Mouse (Mus musculus) limb, embryonic 12.5 days (tissue): Measurements from ENCODE around the gene Prol1. TPM values are rescaled to one million over a fixed set of nuclear protein-coding genes. Genes with fewer than 3 reads are reported as not detected.
"Not testable (repeated sequence)": the region's sequence is repeated elsewhere in the genome, so short reads cannot be mapped to it uniquely, and the experiment has no call there.

Experiments used
- ATAC-seq: fragments of 200-750 bp; cut with Nextera tagmentation; 2 replicates; pipeline ENCODE4 v1.8.0; 2017; ENCODE audit warnings: low read depth, moderate TSS enrichment; ENCODE audit not compliant: insufficient number of reproducible peaks, insufficient read depth, low FRiP score, low TSS enrichment
- H3K27ac ChIP-seq: fragments of 300-500 bp; sonication (generic); 2 replicates; pipeline ENCODE4 v1.5.1; 2016; ENCODE audit warnings: mild to moderate bottlenecking, moderate library complexity
- H3K27me3 ChIP-seq: fragments of 300-500 bp; sonication (generic); 2 replicates; pipeline ENCODE4 v1.6.1; 2016; ENCODE audit warnings: mild to moderate bottlenecking, moderate library complexity
- H3K36me3 ChIP-seq: fragments of 300-500 bp; sonication (generic); 2 replicates; pipeline ENCODE4 v1.6.1; 2016; ENCODE audit warnings: mild to moderate bottlenecking, moderate library complexity
- H3K4me1 ChIP-seq: fragments of 300-500 bp; sonication (generic); replicated peaks from 2 replicates; pipeline ENCODE4 v1.6.1; 2016
- H3K4me2 ChIP-seq: fragments of 300-500 bp; sonication (generic); 2 replicates; pipeline ENCODE4 v1.6.1; 2016; ENCODE audit warnings: mild to moderate bottlenecking, moderate library complexity
- H3K4me3 ChIP-seq: fragments of 300-500 bp; sonication (generic); replicated peaks from 2 replicates; pipeline ENCODE4 v1.5.1; 2016; ENCODE audit warnings: mild to moderate bottlenecking
- H3K9ac ChIP-seq: fragments of 300-500 bp; sonication (generic); replicated peaks from 2 replicates; pipeline ENCODE4 v1.6.1; 2016; ENCODE audit warnings: mild to moderate bottlenecking, moderate library complexity
- H3K9me3 ChIP-seq: fragments of 300-500 bp; sonication (generic); 2 replicates; pipeline ENCODE4 v1.6.1; 2016; ENCODE audit warnings: mild to moderate bottlenecking, moderate library complexity
- WGBS: fragments of 180-500 bp; shearing (Covaris S2); methylation state at CpG from one replicate; pipeline ENCODE4 v1.1.7; 2016; 5-methylcytosine and 5-hydroxymethylcytosine counted together
- polyA plus RNA-seq: library from polyadenylated mRNA; unstranded; fragments of >200 nt; fragmentation: Nextera tagmentation; extraction: Ambion mirVana; gene quantifications from 2 replicates; pipeline ENCODE4 v1.2.1, GENCODE M21; 2016

Gene Prol1
- not detected in 2 replicates for polyA plus RNA-seq

GRCm38 (mm10) chr5:88317012-88317411 is at the start of gene Prol1:
Prol1 (plus strand) TSS chr5:88317312.
- Histone ChIP-seq H3K27me3 (no peaks in the 10 kb centered on the region), H3K9ac (no peak within 1 kb of the TSS), H3K4me1 (no peaks in the 10 kb centered on the region), H3K4me2 (no peak within 1 kb of the TSS), H3K4me3 (no peak within 1 kb of the TSS), H3K27ac (no peak within 1 kb of the TSS), H3K9me3 (no peaks in the 10 kb centered on the region), H3K36me3 (no peaks in the 10 kb centered on the region)
- ATAC-seq = no peak
- 87% methylated on average over 1 of the region's 1 CpGs for WGBS

GRCm38 (mm10) chr5:88268619-88269018 is 48.5 kb upstream of the Prol1 start, which contains the start of gene Gm7714:
Gm7714 (plus strand) TSS chr5:88268919.
- no peak within 1 kb of the TSS for H3K4me2 ChIP-seq
- WGBS = 93% methylated on average over 1 of the region's 1 CpGs
- H3K4me3 ChIP-seq = no peak within 1 kb of the TSS
- H3K27ac ChIP-seq = no peak within 1 kb of the TSS
- H3K4me1 ChIP-seq = no peaks in the 10 kb centered on the region
- no peaks in the 10 kb centered on the region for H3K36me3 ChIP-seq
- H3K9ac ChIP-seq = no peak within 1 kb of the TSS
- no peak for ATAC-seq
- H3K9me3 ChIP-seq = no peaks in the 10 kb centered on the region
- no peaks in the 10 kb centered on the region for H3K27me3 ChIP-seq

DNA sequence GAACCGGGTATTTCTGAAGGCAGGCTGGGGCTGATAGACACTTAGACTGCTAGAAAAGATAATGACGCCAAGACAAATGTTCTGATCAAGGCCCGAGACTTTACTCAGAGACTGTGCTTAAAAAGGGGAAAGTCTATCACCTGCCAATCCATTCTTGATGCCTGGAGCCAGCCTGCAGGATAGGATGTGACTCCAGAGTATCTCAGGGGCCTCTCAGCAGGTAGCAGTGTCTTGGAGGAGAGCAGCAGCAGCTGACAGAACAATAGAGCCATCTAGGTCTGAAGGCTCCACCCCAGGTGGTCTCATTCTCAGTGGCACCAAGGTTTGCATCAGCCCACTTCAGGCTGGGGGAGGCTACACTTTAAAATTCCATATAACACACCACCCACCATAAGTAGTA is 5.8 kb upstream of the Prol1 start:
- ATAC-seq, H3K9ac ChIP-seq, H3K4me1 ChIP-seq, H3K27ac ChIP-seq, H3K9me3 ChIP-seq, H3K4me3 ChIP-seq, H3K4me2 ChIP-seq, H3K27me3 ChIP-seq, H3K36me3 ChIP-seq: not testable (repeated sequence)
- WGBS = 74% methylated on average over 3 of the region's 3 CpGs

DNA sequence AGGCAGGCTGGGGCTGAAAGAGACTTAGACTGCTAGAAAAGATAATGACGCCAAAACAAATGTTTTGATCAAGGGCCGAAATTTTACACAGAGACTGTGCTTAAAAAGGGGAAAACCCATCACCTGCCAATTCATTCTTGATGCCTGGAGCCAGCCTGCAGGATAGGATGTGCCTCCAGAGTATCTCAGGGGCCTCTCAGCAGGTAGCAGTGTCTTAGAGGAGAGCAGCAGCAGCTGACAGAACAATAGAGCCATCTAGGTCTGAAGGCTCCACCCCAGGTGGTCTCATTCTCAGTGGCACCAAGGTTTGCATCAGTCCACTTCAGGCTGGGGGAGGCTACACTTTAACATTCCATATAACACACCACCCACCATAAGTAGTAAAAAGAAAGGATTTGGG is 31.4 kb downstream of the Prol1 start:
- not testable (repeated sequence) for H3K9me3 ChIP-seq, ATAC-seq, H3K27me3 ChIP-seq, H3K9ac ChIP-seq, H3K36me3 ChIP-seq, H3K4me3 ChIP-seq, H3K4me1 ChIP-seq, H3K4me2 ChIP-seq, H3K27ac ChIP-seq
- WGBS = 74% methylated on average over 2 of the region's 2 CpGs

- ATAC-seq = no peak
- H3K4me3 ChIP-seq = no peak overlapping the region
- H3K27me3 ChIP-seq = no peaks in the 10 kb centered on the region
- no peaks in the 10 kb centered on the region for H3K4me1 ChIP-seq
- no peak overlapping the region for H3K9ac ChIP-seq
- H3K27ac ChIP-seq = no peak overlapping the region
- H3K4me2 ChIP-seq = no peak overlapping the region
- H3K36me3 ChIP-seq = no peaks in the 10 kb centered on the region
- H3K9me3 ChIP-seq = no peaks in the 10 kb centered on the region
- 0% methylated on average over 2 of the region's 5 CpGs for WGBS
Observed at GRCm38 (mm10) chr5:88364768-88365167, 47.7 kb downstream of the Prol1 start.

- H3K9me3 ChIP-seq = no peaks in the 10 kb centered on the region
- no peak overlapping the region for H3K9ac ChIP-seq
- no peak overlapping the region for H3K4me3 ChIP-seq
- 74% methylated on average over 1 of the region's 1 CpGs for WGBS
- H3K27ac ChIP-seq = no peak overlapping the region
- H3K4me1 ChIP-seq = no peaks in the 10 kb centered on the region
- no peak for ATAC-seq
- no peaks in the 10 kb centered on the region for H3K27me3 ChIP-seq
- H3K36me3 ChIP-seq = no peaks in the 10 kb centered on the region
- no peak overlapping the region for H3K4me2 ChIP-seq
Observed at GRCm38 (mm10) chr5:88366886-88367285, 49.8 kb downstream of the Prol1 start.

GRCm38 (mm10) chr5:88370578-88371232 is 53.6 kb downstream of the Prol1 start:
- no peak overlapping the region for H3K4me2 ChIP-seq
- no peaks in the 10 kb centered on the region for H3K4me1 ChIP-seq
- H3K9ac ChIP-seq = no peak overlapping the region
- no peaks in the 10 kb centered on the region for H3K36me3 ChIP-seq
- no peaks in the 10 kb centered on the region for H3K27me3 ChIP-seq
- no peak for ATAC-seq
- no peaks in the 10 kb centered on the region for H3K9me3 ChIP-seq
- WGBS = 82% methylated on average over 6 of the region's 6 CpGs
- no peak overlapping the region for H3K4me3 ChIP-seq
- H3K27ac ChIP-seq = no peak overlapping the region

DNA sequence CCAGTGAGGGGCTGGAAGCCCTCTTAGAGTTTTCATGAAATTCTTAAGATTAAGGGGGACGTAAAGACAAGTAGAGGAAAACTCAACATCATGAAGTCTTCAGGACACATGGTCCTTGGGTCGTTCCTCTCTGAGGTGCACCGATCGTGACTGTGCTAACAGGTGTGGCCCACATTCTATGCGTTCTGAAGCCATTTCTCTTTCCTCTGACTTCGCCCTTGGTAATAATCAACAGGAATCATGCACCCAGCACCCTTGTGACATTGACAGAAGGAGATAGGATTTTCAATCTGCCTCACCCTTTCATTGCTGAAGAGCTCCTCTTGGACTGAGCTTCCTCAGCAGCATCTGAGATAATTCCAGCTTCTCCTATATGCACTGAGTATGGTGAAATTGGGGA is 55.5 kb downstream of the Prol1 start:
- ATAC-seq = no peak
- Histone ChIP-seq H3K4me1 (no peaks in the 10 kb centered on the region), H3K4me2 (no peak overlapping the region), H3K36me3 (no peaks in the 10 kb centered on the region), H3K27ac (no peak overlapping the region), H3K4me3 (no peak overlapping the region), H3K9ac (no peak overlapping the region), H3K9me3 (no peaks in the 10 kb centered on the region), H3K27me3 (no peaks in the 10 kb centered on the region)
- WGBS = 88% methylated on average over 6 of the region's 6 CpGs

DNA sequence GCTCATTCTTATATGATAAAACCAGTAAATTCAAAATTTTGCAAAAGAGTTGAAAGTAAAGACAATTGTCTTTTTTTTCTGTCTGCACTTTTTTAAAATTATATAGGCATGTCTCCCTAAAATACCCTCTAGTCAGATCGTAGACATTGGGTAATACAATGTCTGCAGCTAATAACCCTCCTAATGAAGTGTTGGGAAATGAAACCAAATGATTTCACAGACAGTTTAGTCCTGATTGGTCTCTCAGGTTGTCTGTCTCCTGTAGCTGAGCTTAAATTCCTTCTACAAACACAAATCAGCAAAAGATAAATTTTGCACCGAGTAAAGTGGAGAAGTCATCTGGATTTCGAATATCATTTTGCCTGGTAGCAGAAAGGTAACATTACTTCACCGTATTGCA is 58.7 kb downstream of the Prol1 start, which contains the start of gene Amtn:
Gene Amtn, plus strand, starts transcription at position 301 of the 400 bp plus-strand sequence.
- Histone ChIP-seq H3K4me3 (no peak within 1 kb of the TSS), H3K4me2 (no peak within 1 kb of the TSS), H3K9ac (no peak within 1 kb of the TSS), H3K9me3 (no peaks in the 10 kb centered on the region), H3K4me1 (no peaks in the 10 kb centered on the region), H3K27me3 (no peaks in the 10 kb centered on the region), H3K36me3 (no peaks in the 10 kb centered on the region), H3K27ac (no peak within 1 kb of the TSS)
- WGBS = 72% methylated on average over 4 of the region's 4 CpGs
- ATAC-seq = no peak

Other genes starting within 250 kb of the Prol1 start
- gene Smr2, start 230.8 kb upstream of the Prol1 start, polyA plus RNA-seq = not detected in 2 replicates
- not detected in 2 replicates for gene Gm11116, start 205.8 kb upstream of the Prol1 start, polyA plus RNA-seq
- gene Gm11115, start 163.2 kb upstream of the Prol1 start, polyA plus RNA-seq = not detected in 2 replicates
- not detected in 2 replicates for gene Gm7714, start 48.4 kb upstream of the Prol1 start, polyA plus RNA-seq
- not detected in 2 replicates for gene Amtn, start 58.8 kb downstream of the Prol1 start, polyA plus RNA-seq
- gene Ambn, start 138.7 kb downstream of the Prol1 start, polyA plus RNA-seq = 1.3 and 2.1 TPM in 2 replicates
- 0.06 and 0.50 TPM in 2 replicates for gene Enam, start 170.7 kb downstream of the Prol1 start, polyA plus RNA-seq
- gene Jchain, start 210.6 kb downstream of the Prol1 start, polyA plus RNA-seq = not detected in 2 replicates
- gene Utp3, start 237.2 kb downstream of the Prol1 start, polyA plus RNA-seq = 71.1 and 81.0 TPM in 2 replicates
- 13.8 TPM in 2 replicates for gene Rufy3, start 247.7 kb downstream of the Prol1 start, polyA plus RNA-seq